Mouse (Mus musculus) ES-E14 (cell line): ENCODE measurements at regions not wholly inside any gene's neighbourhood (a gene's known extent, or its start where the extent isn't known, plus 50 kb on each side); places are given as distances from the start of the nearest gene placed in this dataset.

ENCODE experiments used
- CHD2 ChIP-seq: IDR thresholded peaks from 2 replicates; pipeline ENCODE4 v1.6.1; 2014; ENCODE audit warnings: mild to moderate bottlenecking, low read depth, low read length, inconsistent platforms
- HCFC1 ChIP-seq: IDR thresholded peaks from 2 replicates; pipeline ENCODE4 v1.6.1; 2012; ENCODE audit warnings: low read length, inconsistent platforms, borderline replicate concordance; ENCODE audit not compliant: insufficient read depth
- MAFK ChIP-seq: IDR thresholded peaks from 2 replicates; pipeline ENCODE4 v1.6.1; 2014; ENCODE audit warnings: mild to moderate bottlenecking, low read depth, low read length, inconsistent platforms; ENCODE audit not compliant: insufficient read depth
- ZC3H11A ChIP-seq: IDR thresholded peaks from 2 replicates; pipeline ENCODE4 v1.6.1; 2012; ENCODE audit warnings: low read depth, mild to moderate bottlenecking, inconsistent platforms, low read length, borderline replicate concordance

GRCm38 (mm10) chr8:4934035-4934434 is 154.7 kb upstream of the Shcbp1 start:
- TF ChIP-seq CHD2 (no peak; the same call in 1 of the 2 replicates), HCFC1 (no peak), MAFK (no peak), ZC3H11A (no peak)
